ENCODE assay signal across 10 mouse cellular contexts in the genomic region with DNA sequence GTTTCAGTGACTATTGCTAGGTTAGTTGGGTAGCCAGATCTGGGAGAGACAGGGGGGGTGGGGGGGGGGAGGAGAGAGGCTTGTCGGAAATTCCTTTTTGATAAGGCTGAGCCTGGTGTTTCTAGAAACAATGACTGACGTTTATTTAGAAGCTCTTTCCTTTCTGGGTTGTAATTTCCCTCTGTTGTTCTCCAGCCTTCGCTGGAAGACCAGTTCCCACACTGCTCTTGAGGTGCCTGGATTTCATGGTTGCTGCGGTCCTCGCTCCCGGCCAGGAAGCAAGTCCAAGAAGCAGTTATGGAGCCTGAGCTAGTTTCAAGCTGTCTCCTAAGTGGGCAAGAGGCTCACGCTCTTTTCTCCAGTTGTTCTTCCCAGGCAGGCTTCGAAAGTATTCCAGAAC. TPM values are rescaled to one million over a fixed set of nuclear protein-coding genes. Genes with fewer than 3 reads are reported as not detected.
A peak's percentile ranks its signal among the peaks of the same experiment; 100 is the strongest.
DNase-seq lines count a peak whose midpoint lies in the region; ATAC-seq and TF ChIP-seq lines count a peak whose summit lies in the region.
"Had no signal": no experiment of that assay in that cellular context is flagged by ENCODE, and none has a peak within 500 bp of the region (broad histone marks: within the 10 kb centered on the region; RNA-seq: fewer than 3 reads in every experiment).

No protein-coding gene starts in this region.

- DNase-seq in forebrain, embryonic 10.5 days (ENCODE audit: extremely low spot score, low spot score) = no peak
- DNase-seq in forebrain, postnatal 0 days = no peak
- peak; percentile 43 for DNase-seq in lung, postnatal 36 days
- no peak for DNase-seq in ovary, postnatal 36 days (ENCODE audit: low spot score)
- DNase-seq in adrenal gland, postnatal 10 days = no peak
- DNase-seq: thymus, adult 2 months had no signal

- peaks cover 68% of the 10 kb centered on the region for H3K4me1 ChIP-seq in forebrain, embryonic 10.5 days
- H3K4me1 ChIP-seq in forebrain, postnatal 0 days (ENCODE audit: insufficient read depth) = no peaks in the 10 kb centered on the region
- H3K4me1 ChIP-seq in embryonic facial prominence, embryonic 15.5 days = peaks cover 31% of the 10 kb centered on the region
- peaks cover 18% of the 10 kb centered on the region for H3K4me1 ChIP-seq in intestine, embryonic 15.5 days (replicated peaks)

- peak overlapping the region; percentile 74 for H3K4me3 ChIP-seq in forebrain, embryonic 10.5 days
- no peak overlapping the region for H3K4me3 ChIP-seq in forebrain, postnatal 0 days (ENCODE audit: low read depth, low read length)
- no peak overlapping the region for H3K4me3 ChIP-seq in embryonic facial prominence, embryonic 15.5 days (replicated peaks)
- peak overlapping the region; percentile 56; the same call in 1 of the 2 replicates for H3K4me3 ChIP-seq in intestine, embryonic 15.5 days (replicated peaks)
- H3K4me3 ChIP-seq: left cerebral cortex, adult 2 months had no signal

- H3K9me3 ChIP-seq in forebrain, embryonic 10.5 days = peaks cover 9% of the 10 kb centered on the region; the same call in 1 of the 2 replicates
- H3K9me3 ChIP-seq in forebrain, postnatal 0 days (ENCODE audit: low read length) = no peaks in the 10 kb centered on the region
- no peaks in the 10 kb centered on the region for H3K9me3 ChIP-seq in embryonic facial prominence, embryonic 15.5 days (replicated peaks)
- H3K9me3 ChIP-seq in intestine, embryonic 15.5 days = no peaks in the 10 kb centered on the region

- no peak overlapping the region for H3K9ac ChIP-seq in forebrain, postnatal 0 days
- no peak overlapping the region for H3K9ac ChIP-seq in embryonic facial prominence, embryonic 15.5 days
- no peak overlapping the region for H3K9ac ChIP-seq in intestine, embryonic 15.5 days

- H3K4me2 ChIP-seq in forebrain, postnatal 0 days (ENCODE audit: low read depth) = no peak overlapping the region
- peak overlapping the region; percentile 95; the same call in 1 of the 2 replicates for H3K4me2 ChIP-seq in embryonic facial prominence, embryonic 15.5 days (replicated peaks)
- peak overlapping the region; percentile 98 for H3K4me2 ChIP-seq in intestine, embryonic 15.5 days (replicated peaks)

- TF ChIP-seq CTCF in forebrain, postnatal 0 days (IDR thresholded peaks at IDR 0.05; ENCODE audit: low read depth) = no peak

- ATAC-seq in forebrain, postnatal 0 days = no peak
- no peak for ATAC-seq in embryonic facial prominence, embryonic 15.5 days (ENCODE audit: insufficient number of reproducible peaks, low FRiP score, low TSS enrichment, low read depth)
- no peak for ATAC-seq in intestine, embryonic 15.5 days
- ATAC-seq in inflammation-experienced regulatory T-cells, adult 6 months = no peak

- no peaks in the 10 kb centered on the region for H3K36me3 ChIP-seq in forebrain, embryonic 10.5 days (replicated peaks)
- H3K36me3 ChIP-seq in forebrain, postnatal 0 days (ENCODE audit: insufficient read depth) = no peaks in the 10 kb centered on the region
- H3K36me3 ChIP-seq in embryonic facial prominence, embryonic 15.5 days = no peaks in the 10 kb centered on the region
- no peaks in the 10 kb centered on the region for H3K36me3 ChIP-seq in intestine, embryonic 15.5 days

- peaks cover 53% of the 10 kb centered on the region for H3K27me3 ChIP-seq in forebrain, embryonic 10.5 days (ENCODE audit: poor library complexity, severe bottlenecking)
- H3K27me3 ChIP-seq in forebrain, postnatal 0 days (ENCODE audit: insufficient read depth, low read length) = peaks cover 20% of the 10 kb centered on the region
- H3K27me3 ChIP-seq in embryonic facial prominence, embryonic 15.5 days = peaks cover 49% of the 10 kb centered on the region
- H3K27me3 ChIP-seq in intestine, embryonic 15.5 days (replicated peaks) = peaks cover 35% of the 10 kb centered on the region

- 55% methylated on average over 8 of the region's 8 CpGs for WGBS in forebrain, embryonic 10.5 days
- 57% methylated on average over 8 of the region's 8 CpGs for WGBS in forebrain, postnatal 0 days
- 59% methylated on average over 8 of the region's 8 CpGs for WGBS in embryonic facial prominence, embryonic 15.5 days
- 48% methylated on average over 8 of the region's 8 CpGs for WGBS in intestine, embryonic 15.5 days

- H3K27ac ChIP-seq in forebrain, embryonic 10.5 days = peak overlapping the region; percentile 91
- no peak overlapping the region for H3K27ac ChIP-seq in forebrain, postnatal 0 days (ENCODE audit: low read depth, low read length)
- H3K27ac ChIP-seq in embryonic facial prominence, embryonic 15.5 days (replicated peaks) = no peak overlapping the region
- peak overlapping the region; percentile 46; the same call in 1 of the 2 replicates for H3K27ac ChIP-seq in intestine, embryonic 15.5 days
- H3K27ac ChIP-seq: left cerebral cortex, adult 2 months had no signal

RNA-seq across cellular contexts. Expression of gene Tox2, which starts 1.0 kb away (rescaled TPM):
- 26.6 and 37.1 TPM in 2 replicates for polyA plus RNA-seq in forebrain, embryonic 10.5 days (2016; fragmentation: Nextera tagmentation; extraction: Ambion mirVana)
- total RNA-seq in forebrain, postnatal 0 days (2014; rRNA removed) = 2.8 and 8.0 TPM in 2 replicates
- 21.0 and 35.2 TPM in 2 replicates for polyA plus RNA-seq in forebrain, postnatal 0 days (2015; fragmentation: Nextera tagmentation; extraction: Ambion mirVana)
- polyA plus RNA-seq in embryonic facial prominence, embryonic 15.5 days (2015; fragmentation: Nextera tagmentation; extraction: Ambion mirVana) = 3.1 and 3.7 TPM in 2 replicates
- 5.0 and 6.1 TPM in 2 replicates for polyA plus RNA-seq in intestine, embryonic 15.5 days (2015; fragmentation: Nextera tagmentation; extraction: Ambion mirVana)
- total RNA-seq in adrenal gland, postnatal 10 days (2021) = 1 to 10 TPM; 3.9 to 5.0 TPM
- 10 to 100 TPM; 11.0 to 19.2 (median 13.1) TPM for polyA plus RNA-seq in inflammation-experienced regulatory T-cells, adult 6 months (2017; shearing (Covaris generic))

Comparison
In these comparisons a context has a peak if more than half of its experiments do, and no peak if none do; other contexts are left out.
1. H3K27ac ChIP-seq: peak in forebrain, embryonic 10.5 days (single experiment) and intestine, embryonic 15.5 days (single experiment); none in forebrain, postnatal 0 days (single experiment) and embryonic facial prominence, embryonic 15.5 days (single experiment).
2. H3K4me3 ChIP-seq: peak in forebrain, embryonic 10.5 days (single experiment) and intestine, embryonic 15.5 days (single experiment); none in forebrain, postnatal 0 days (single experiment) and embryonic facial prominence, embryonic 15.5 days (single experiment).